Mouse (Mus musculus) G1E-ER4 (cell line): ENCODE data around the gene Mark3. TPM values are rescaled to one million over a fixed set of nuclear protein-coding genes. Genes with fewer than 3 reads are reported as not detected.

ENCODE experiments used
- GATA1 ChIP-seq: IDR thresholded peaks from one replicate; pipeline ENCODE4 v1.8.0; 2012; ENCODE audit warnings: low read length, inconsistent platforms
- polyA plus RNA-seq: library from polyadenylated mRNA; stranded (reverse); fragments of >175 nt; gene quantifications from 2 replicates; pipeline ENCODE4 v1.2.3, GENCODE M21; 2012

Gene Mark3
- polyA plus RNA-seq, 1 experiment: 22.2 TPM

DNA sequence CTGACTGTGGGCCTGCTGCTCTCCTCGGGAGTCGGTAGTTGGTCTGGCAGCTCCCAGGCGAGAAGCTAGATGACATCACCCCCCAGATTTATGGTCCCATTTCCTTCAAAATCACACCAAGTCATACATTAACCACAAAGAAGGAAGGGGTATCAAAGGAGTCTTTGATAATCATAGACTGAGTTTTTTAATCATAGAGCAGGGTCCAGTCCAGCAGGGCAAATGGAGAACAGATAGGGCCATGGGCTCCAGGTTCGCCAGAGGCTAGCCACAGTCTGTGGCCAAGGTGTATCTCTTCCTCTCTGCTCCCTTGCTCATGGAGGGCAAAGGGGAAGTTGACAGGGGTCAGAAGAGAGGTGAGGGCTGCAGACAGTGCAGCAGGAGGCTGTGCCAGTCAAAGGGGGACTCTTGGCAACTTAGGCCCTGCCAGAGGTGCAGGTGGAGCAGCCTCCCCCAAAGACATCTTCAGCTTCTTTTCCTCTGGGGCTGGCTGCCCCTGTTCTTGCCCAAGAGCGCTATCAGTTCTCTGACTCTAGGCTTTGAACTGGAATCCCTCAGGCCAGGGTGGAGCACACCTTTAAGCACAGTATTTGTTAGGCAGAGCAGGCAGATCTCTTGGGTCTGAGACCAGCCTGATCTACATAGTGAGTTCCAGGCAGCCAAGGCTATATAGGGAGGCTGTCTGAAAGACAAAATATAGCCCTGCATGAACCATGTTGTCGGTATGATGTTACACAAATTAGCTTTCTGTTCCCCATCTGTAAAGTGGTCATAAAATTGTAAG lies 101.7 kb downstream of the Mark3 start:
- TF ChIP-seq GATA1: no peak

DNA sequence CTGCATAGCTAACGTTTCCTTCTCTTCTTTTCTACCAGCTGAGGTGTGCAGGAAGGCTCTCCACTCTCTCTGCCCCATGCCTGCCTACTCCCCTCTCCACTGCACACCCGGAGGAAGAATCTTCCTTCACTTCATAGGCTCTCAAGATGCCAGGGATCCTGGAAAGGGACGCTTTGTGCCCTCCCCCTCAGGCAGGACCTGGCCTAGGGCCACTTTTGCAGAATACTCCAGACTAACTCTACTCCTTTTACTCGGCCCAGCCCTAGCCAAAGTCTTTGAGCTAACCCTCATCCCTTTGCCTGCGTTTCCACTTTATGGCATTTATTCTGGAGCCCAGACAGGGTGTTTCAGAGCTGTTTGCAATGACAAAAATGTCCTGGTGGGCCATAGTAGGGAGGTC lies 103.1 kb downstream of the Mark3 start:
- TF ChIP-seq GATA1: no peak

DNA sequence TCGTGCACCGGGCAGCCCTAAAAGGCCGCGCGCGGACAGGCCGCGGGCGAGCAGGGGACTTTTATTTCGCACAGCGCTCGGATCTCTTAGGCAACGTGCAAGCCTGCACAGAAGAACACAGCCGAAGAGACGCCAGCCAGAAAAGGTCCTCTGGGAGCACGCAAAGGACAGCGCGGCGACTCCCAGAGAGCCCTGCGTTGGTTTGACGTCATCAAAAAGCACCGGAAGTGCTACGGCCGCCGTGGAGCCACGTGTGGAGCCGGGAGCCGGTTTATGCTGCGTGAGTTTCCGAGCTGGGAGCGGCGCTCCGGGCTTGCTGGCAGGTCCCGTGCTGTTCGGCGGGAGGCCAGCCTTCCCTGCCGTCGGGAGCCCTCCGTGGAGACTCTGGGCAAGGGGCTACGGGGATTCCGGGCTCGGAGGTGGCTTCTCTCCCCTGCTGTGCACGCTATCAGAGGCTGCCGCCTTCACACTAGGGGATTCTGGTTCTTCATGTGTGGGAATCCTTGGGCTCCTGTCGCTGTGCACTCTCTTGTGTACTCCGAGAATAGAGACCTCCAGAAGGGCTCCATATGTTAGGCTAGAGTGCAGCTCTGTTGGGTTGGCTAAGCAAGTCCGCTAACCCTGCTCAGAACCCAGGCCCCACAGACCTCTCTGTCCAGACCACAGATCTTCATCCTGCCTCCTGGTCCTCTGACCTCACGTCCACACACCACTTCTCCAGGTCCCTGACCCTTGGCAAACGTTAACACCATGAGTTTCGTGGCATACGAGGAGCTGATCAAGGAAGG lies 103.8 kb downstream of the Mark3 start, which contains the start of gene Trmt61a:
Gene Trmt61a (plus strand): TSS at position 224 of the 788 bp plus-strand sequence.
- TF ChIP-seq GATA1: no peak

DNA sequence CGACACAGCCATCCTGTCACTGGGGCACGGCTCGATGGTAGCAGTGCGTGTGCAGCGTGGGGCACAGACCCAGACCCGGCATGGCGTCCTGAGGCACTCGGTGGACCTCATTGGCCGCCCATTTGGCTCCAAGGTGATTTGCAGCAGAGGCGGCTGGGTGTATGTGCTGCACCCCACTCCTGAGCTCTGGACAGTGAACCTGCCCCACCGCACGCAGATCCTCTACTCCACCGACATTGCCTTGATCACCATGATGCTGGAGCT lies 104.3 kb downstream of the Mark3 start:
- no peak for TF ChIP-seq GATA1

DNA sequence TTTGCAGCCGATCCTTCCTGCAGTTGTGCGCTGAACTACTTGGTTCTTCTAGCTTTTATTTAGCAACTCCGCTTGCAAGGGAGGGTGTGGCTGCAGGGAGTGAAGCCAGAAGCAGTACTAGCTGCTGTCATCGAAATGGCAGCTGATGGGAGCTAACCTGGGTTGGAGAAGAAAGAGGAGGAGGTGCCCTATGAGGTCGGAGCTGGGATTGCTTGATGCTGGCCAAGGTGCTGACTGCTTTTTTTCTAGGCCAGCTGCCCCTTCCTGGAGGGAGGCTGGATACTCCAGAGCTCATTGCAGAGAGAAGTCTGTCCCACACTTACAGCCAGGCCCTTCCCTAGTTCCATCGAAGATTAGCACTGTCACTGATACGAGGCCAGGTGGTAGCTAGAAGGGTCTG lies 104.7 kb downstream of the Mark3 start:
- TF ChIP-seq GATA1: no peak

DNA sequence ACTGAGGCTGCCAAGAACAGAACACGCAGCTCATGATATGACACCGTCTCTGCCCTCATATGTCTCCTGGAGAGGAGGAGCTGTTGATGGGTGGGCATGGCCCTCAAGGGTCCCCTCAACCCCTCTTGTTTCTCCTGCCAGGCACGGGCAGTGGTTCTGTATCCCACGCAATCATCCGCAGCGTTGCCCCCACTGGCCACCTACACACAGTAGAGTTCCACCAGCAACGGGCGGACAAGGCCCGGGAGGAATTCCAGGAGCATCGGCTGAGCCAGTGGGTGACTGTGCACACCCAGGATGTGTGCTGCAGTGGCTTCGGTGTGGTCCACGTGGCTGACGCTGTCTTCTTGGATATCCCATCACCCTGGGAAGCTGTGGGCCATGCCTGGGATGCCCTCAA lies 106.3 kb downstream of the Mark3 start:
- TF ChIP-seq GATA1: no peak

DNA sequence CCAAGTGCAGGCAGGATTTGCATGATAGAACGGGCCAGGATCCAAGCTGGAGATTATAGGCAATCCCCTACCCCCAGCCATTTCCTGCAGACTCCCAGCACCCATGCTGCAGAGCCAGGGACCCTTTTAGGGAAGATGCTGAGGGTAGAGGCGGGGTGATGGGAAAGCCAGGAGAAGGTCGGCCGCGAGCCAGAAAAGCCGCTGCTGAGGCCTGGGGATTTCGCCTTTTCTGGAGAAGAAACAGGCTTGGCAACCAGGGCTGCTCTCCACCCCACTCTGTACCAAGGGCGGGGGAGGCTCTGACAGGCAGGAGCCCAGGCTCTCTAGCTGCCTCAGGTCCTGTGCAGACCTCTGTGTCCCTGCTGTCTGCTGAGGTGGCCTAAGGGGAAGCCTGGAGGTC lies 107.0 kb downstream of the Mark3 start:
- TF ChIP-seq GATA1: no peak

DNA sequence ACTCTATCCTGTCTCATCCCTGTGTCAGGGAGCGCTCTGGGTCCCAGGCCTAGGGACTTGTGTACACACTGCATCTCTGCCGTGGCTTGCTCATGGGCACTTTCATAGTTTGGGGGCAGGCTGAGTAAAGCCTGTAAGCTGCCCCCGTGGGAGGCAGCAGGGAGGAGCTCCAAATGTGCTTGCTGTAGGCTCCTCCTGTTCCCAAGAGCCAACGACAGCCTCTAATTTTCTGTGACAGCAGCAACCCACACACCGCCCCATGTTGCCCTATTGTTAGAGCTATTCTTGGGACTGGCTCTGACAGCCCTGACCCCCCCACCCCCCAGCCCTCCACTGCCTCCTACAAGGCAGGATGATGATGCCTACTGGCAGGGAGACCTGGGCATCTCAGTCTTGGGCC lies 107.7 kb downstream of the Mark3 start:
- TF ChIP-seq GATA1: no peak

DNA sequence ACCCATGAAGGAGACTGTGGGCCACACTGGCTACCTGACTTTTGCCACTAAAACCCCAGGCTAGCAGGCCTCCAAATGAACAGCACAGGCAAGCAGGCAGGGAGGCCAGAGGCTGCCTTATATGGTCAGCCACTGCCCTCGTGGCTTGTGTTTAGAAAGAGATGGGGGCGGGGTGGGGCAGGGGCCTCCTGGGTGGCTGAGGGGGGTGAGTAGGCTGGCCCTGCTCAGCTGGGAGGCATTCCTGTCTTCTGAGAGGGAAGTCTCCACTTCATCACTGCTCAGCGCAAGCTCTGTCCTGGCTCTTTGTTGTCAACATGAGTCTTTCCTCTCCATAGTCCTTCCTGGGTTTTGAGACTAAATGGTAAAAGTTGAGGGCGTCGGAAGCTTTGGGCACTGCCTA lies 108.5 kb downstream of the Mark3 start:
- TF ChIP-seq GATA1: no peak

DNA sequence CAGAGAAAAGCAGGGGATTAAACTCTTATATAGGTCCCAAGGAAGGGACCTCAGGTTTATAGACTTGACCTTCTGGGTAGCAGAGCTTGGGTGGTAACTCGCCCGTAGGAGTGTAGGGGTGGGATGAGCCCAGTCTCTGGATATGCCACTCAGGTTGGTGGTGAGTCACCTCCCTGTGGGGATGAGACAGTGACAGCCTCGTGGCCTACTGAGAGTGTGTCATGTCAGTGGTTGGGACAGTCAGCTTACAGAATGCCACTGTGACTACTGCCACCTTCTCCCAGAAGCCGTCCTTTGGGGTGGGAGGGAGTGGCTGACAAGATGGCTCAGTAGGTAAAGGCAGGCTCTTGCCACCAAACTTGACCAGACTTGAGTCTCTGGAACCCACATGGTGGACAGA lies 112.1 kb downstream of the Mark3 start:
- TF ChIP-seq GATA1: no peak

DNA sequence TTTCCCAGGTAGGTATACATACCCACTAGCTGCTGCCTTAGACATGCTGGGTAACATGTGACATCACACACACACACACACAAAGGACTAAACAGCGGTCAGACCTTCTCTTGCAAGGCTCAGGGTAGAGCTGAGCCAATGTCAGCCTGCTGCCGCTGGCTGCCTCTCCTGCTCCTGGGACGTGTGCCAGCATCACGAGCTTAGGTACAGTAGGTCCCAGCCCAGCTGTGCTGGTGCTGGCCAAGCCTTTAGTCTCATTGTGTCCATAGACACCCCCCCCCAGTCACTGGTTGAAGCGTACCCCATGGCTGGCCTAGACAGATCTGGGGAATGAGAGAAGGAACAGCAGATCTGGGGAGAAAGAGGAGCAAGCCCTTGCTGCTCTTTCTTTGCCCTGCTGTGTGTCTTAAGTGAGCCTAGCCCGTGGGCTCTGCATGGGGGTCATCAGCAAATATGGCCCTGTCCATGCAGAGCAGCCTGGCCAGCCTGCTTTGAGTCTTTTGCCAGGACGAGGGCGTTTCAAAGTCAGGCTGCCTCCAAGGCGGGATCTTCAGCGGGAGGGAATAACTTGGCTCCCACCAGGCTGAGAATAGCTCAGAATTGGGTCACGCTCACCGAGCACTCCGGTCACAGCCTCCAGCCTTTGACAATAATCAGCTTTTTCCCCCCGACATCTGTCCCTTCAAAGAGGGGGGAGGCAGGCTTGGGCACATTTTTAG lies 113.2 kb downstream of the Mark3 start:
- no peak for TF ChIP-seq GATA1

DNA sequence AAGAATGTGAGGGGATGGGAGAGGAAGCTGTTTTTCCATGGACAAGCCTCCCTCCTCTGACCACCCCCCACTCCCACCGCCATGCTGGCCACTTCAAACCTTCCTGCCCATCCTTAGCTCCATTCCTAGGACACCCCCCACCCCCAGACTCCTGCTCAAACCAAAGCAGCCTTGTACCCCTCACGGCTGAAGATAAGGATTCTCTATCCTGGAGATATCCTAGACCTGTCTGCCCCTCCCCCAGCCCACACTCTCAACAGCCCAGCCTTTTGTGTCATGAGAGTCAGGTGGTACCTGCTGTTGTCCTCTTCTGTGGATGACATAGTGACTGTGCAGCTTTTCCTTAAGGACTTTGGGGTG lies 113.7 kb downstream of the Mark3 start:
- TF ChIP-seq GATA1: no peak

DNA sequence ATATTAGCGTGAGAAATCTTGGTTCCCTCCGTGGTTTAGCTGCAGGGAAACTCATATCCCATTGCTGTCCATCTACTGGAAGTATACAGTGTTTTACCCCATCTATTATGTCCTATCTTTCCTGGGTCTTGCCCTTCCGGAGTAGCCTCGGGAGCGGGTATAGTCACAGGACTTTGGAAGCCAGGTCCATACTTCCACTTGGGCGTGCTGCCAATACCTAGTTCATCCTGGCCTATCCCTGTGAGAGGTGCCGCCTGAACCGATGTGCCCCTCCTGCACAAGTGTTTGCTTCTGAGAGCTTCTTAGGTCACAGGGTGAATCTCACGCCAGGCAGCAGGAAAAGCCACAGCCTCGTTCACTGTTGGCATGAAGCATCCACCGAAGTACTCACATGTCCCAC lies 115.1 kb downstream of the Mark3 start:
- TF ChIP-seq GATA1: no peak

DNA sequence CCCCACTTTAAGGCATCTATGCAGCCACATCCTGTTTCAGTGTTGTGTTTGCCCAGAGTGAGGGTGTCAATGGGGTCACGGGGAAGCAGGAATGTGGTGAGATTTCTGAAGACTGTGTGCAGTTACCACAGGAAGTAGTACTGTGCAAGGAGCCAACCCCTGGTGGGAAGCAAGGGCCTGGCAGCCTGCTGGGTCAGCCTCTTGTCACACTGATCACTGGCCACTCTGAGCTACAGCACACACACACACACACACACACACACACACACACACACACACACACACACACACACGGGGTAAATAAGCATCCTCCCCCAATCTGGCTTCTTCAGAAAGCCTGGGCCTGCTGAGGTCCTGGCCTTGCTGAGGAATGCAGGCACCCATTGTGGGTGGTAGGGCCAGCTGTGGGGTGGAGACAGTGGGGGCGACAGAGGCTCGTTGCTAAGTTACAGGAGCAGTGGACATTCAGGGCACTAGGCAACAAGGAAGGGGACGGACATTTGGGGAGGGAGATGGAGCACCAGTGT lies 117.1 kb downstream of the Mark3 start:
- TF ChIP-seq GATA1: no peak

DNA sequence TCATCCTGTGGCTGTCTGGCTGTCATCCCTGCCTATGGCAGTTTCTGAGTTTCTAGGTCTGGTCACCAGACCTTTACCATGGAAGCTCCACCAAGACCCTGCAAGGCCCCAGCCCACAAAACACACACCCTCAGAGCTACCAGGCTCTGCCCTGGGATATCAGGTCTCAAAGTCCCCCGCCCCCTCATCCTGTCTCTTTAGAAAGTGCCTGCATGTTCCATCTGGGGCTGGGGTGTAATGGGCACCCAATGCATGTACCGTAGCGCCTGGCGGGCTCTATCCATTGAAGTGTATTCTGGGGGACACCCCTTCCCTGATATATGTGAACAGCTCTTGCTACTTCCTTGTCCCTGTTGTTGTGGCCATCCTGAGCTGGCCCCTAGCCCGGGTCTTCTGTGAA lies 118.6 kb downstream of the Mark3 start:
- no peak for TF ChIP-seq GATA1
